Mouse (Mus musculus): Measurements from ENCODE around the gene Gm5741.

GRCm38 (mm10) chr8:85113241-85113640 lies 45.5 kb upstream of the Gm5741 start:
- TF ChIP-seq CTCF (IDR thresholded peaks at IDR 0.05; ENCODE audit: insufficient read depth, low read depth, low read length) (no peak), POLR2A (IDR thresholded peaks at IDR 0.05; ENCODE audit: insufficient read depth, low read depth, low read length) (no peak)

Data from olfactory bulb, adult 2 months (tissue).